Mouse (Mus musculus) stomach, postnatal 0 days (tissue): ENCODE measurements at regions not wholly inside any gene's neighbourhood (a gene's known extent, or its start where the extent isn't known, plus 50 kb on each side); places are given as distances from the start of the nearest gene placed in this dataset.

ENCODE experiments used
- ATAC-seq: fragments of 200-750 bp; cut with Nextera tagmentation; 2 replicates; pipeline ENCODE4 v1.8.0; 2017; ENCODE audit not compliant: low FRiP score, low TSS enrichment
- DNase-seq: peaks from one replicate; pipeline ENCODE4 v3.0.0-alpha.2; 2016; ENCODE audit warnings: low spot score
- H3K27ac ChIP-seq: fragments of 300-500 bp; sonication (generic); replicated peaks from 2 replicates; pipeline ENCODE4 v1.5.1; 2014; ENCODE audit warnings: mild to moderate bottlenecking, control low read depth
- H3K27me3 ChIP-seq: fragments of 300-500 bp; sonication (generic); 2 replicates; pipeline ENCODE4 v1.6.1; 2014; ENCODE audit warnings: low read length; ENCODE audit not compliant: control insufficient read depth, insufficient read depth
- H3K36me3 ChIP-seq: fragments of 300-500 bp; sonication (generic); 2 replicates; pipeline ENCODE4 v1.6.1; 2014; ENCODE audit warnings: low read length, mixed read lengths; ENCODE audit not compliant: control insufficient read depth, insufficient read depth
- H3K4me1 ChIP-seq: fragments of 300-500 bp; sonication (generic); replicated peaks from 2 replicates; pipeline ENCODE4 v1.6.1; 2014; ENCODE audit warnings: antibody characterized with exemption; ENCODE audit not compliant: control insufficient read depth, insufficient read depth
- H3K4me2 ChIP-seq: fragments of 300-500 bp; sonication (generic); replicated peaks from 2 replicates; pipeline ENCODE4 v1.6.1; 2014; ENCODE audit warnings: low read depth, mild to moderate bottlenecking, control low read depth, moderate library complexity
- H3K4me3 ChIP-seq: fragments of 300-500 bp; sonication (generic); 2 replicates; pipeline ENCODE4 v1.5.1; 2014; ENCODE audit warnings: low read depth, low read length, control low read depth
- H3K9ac ChIP-seq: fragments of 300-500 bp; sonication (generic); 2 replicates; pipeline ENCODE4 v1.6.1; 2014; ENCODE audit warnings: mild to moderate bottlenecking, low read length, control low read depth, mixed read lengths
- H3K9me3 ChIP-seq: fragments of 300-500 bp; sonication (generic); 2 replicates; pipeline ENCODE4 v1.6.1; 2016; ENCODE audit warnings: low read length; ENCODE audit not compliant: control insufficient read depth
- CTCF ChIP-seq: IDR thresholded peaks from 2 replicates; pipeline ENCODE4 v1.5.1; 2016; ENCODE audit warnings: antibody characterized with exemption, low read depth, mild to moderate bottlenecking, moderate library complexity
- EP300 ChIP-seq: optimal IDR thresholded peaks from 2 replicates; pipeline ENCODE3; 2016; ENCODE audit warnings: antibody characterized with exemption
- WGBS: fragments of 180-500 bp; shearing (Covaris S2); extraction: QIAGEN DNeasy Blood & Tissue Kit; methylation state at CpG from one replicate; pipeline ENCODE4 v1.1.7; 2014; 5-methylcytosine and 5-hydroxymethylcytosine counted together

DNA sequence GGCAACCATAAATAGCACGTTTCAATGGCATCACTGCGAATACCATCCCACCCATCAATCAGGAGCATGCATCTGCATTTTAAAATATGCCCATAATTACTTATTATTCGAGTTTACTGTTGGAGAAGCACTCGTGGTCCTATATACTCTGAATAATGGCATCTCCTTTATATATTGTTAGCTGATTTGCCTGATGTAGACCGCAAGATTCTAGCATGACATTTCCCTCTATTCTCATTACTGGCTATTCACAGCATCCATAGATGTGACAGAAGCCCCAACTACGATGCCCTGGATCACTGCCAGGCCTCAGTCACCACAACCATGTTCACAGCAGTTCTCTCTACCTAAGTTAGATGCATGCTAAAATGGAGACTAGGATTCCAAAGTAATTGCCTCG is 77.4 kb upstream of the Epha4 start:
- H3K27me3 ChIP-seq, result no peaks in the 10 kb centered on the region
- H3K9me3 ChIP-seq, result no peaks in the 10 kb centered on the region
- H3K27ac ChIP-seq, result no peak overlapping the region
- H3K36me3 ChIP-seq, result no peaks in the 10 kb centered on the region
- WGBS, result 84% methylated on average over 7 of the region's 7 CpGs
- TF ChIP-seq CTCF (no peak), EP300 (no peak)
- no peak overlapping the region for H3K9ac ChIP-seq
- H3K4me2 ChIP-seq, result no peak overlapping the region
- no peak overlapping the region for H3K4me3 ChIP-seq
- DNase-seq (no peak), ATAC-seq (no peak)
- H3K4me1 ChIP-seq, result no peaks in the 10 kb centered on the region

- Histone ChIP-seq H3K27ac (no peak overlapping the region), H3K9me3 (no peaks in the 10 kb centered on the region), H3K9ac (no peak overlapping the region), H3K4me3 (no peak overlapping the region), H3K4me1 (no peaks in the 10 kb centered on the region), H3K27me3 (no peaks in the 10 kb centered on the region), H3K4me2 (no peak overlapping the region), H3K36me3 (no peaks in the 10 kb centered on the region)
- no peak for DNase-seq
- WGBS, result 90% methylated on average over 3 of the region's 3 CpGs
- no peak for ATAC-seq
- TF ChIP-seq EP300 (no peak), CTCF (peak; percentile 59)
Observed at GRCm38 (mm10) chr1:77589423-77589822, 74.5 kb upstream of the Epha4 start.

GRCm38 (mm10) chr1:77585520-77585919 is 70.6 kb upstream of the Epha4 start:
- no peak overlapping the region for H3K9ac ChIP-seq
- H3K27ac ChIP-seq, result no peak overlapping the region
- WGBS, result 57% methylated on average over 3 of the region's 3 CpGs
- DNase-seq (no peak), ATAC-seq (no peak)
- H3K4me2 ChIP-seq, result no peak overlapping the region
- H3K36me3 ChIP-seq, result no peaks in the 10 kb centered on the region
- TF ChIP-seq CTCF (no peak), EP300 (no peak)
- no peaks in the 10 kb centered on the region for H3K4me1 ChIP-seq
- H3K27me3 ChIP-seq, result no peaks in the 10 kb centered on the region
- H3K4me3 ChIP-seq, result no peak overlapping the region
- no peaks in the 10 kb centered on the region for H3K9me3 ChIP-seq

GRCm38 (mm10) chr1:77568081-77568480 is 53.2 kb upstream of the Epha4 start:
- DNase-seq (no peak), ATAC-seq (no peak)
- H3K4me2 ChIP-seq, result no peak overlapping the region
- H3K4me1 ChIP-seq, result no peaks in the 10 kb centered on the region
- H3K9ac ChIP-seq, result no peak overlapping the region
- 78% methylated on average over 6 of the region's 6 CpGs for WGBS
- no peaks in the 10 kb centered on the region for H3K36me3 ChIP-seq
- no peak overlapping the region for H3K4me3 ChIP-seq
- H3K27ac ChIP-seq, result no peak overlapping the region
- TF ChIP-seq CTCF (no peak), EP300 (no peak)
- H3K27me3 ChIP-seq, result no peaks in the 10 kb centered on the region
- no peaks in the 10 kb centered on the region for H3K9me3 ChIP-seq

GRCm38 (mm10) chr1:77567657-77568056 is 52.8 kb upstream of the Epha4 start:
- H3K4me3 ChIP-seq, result no peak overlapping the region
- H3K27me3 ChIP-seq, result no peaks in the 10 kb centered on the region
- H3K36me3 ChIP-seq, result no peaks in the 10 kb centered on the region
- H3K9me3 ChIP-seq, result no peaks in the 10 kb centered on the region
- DNase-seq (no peak), ATAC-seq (no peak)
- no peak overlapping the region for H3K27ac ChIP-seq
- H3K9ac ChIP-seq, result no peak overlapping the region
- 77% methylated on average over 7 of the region's 7 CpGs for WGBS
- H3K4me2 ChIP-seq, result no peak overlapping the region
- H3K4me1 ChIP-seq, result no peaks in the 10 kb centered on the region
- TF ChIP-seq EP300, result no peak
- no peak for TF ChIP-seq CTCF
